Mouse (Mus musculus) heart, embryonic 14.5 days (tissue): ENCODE measurements at regions not wholly inside any gene's neighbourhood (a gene's known extent, or its start where the extent isn't known, plus 50 kb on each side); places are given as distances from the start of the nearest gene placed in this dataset.

ENCODE experiments used
- ATAC-seq: fragments of 200-750 bp; cut with Nextera tagmentation; 2 replicates; pipeline ENCODE4 v1.8.0; 2017; ENCODE audit warnings: low read depth, moderate TSS enrichment; ENCODE audit not compliant: insufficient number of reproducible peaks, insufficient read depth, low FRiP score
- H3K27ac ChIP-seq, 2 experiments: fragments of 200-500 bp in 1 of 2; fragments of 300-500 bp in 1 of 2; sonication (generic) in 1 of 2; replicated peaks in 1 of 2; 2 replicates each; pipeline ENCODE4 v1.5.1; 2012 to 2014; ENCODE audit warnings: low read depth in 2 of 2, low read length in 2 of 2, control low read depth in 1 of 2, mild to moderate bottlenecking in 1 of 2, mixed read lengths in 1 of 2; ENCODE audit not compliant: control insufficient read depth in 1 of 2, insufficient read depth in 1 of 2
- H3K27me3 ChIP-seq: fragments of 300-500 bp; sonication (generic); 2 replicates; pipeline ENCODE4 v1.6.1; 2014; ENCODE audit warnings: mild to moderate bottlenecking, low read length, control low read depth; ENCODE audit not compliant: control insufficient read depth, insufficient read depth
- H3K36me3 ChIP-seq: fragments of 300-500 bp; sonication (generic); 2 replicates; pipeline ENCODE4 v1.6.1; 2014; ENCODE audit warnings: mild to moderate bottlenecking, control low read depth, low read length, mixed read lengths; ENCODE audit not compliant: control insufficient read depth, insufficient read depth
- H3K4me1 ChIP-seq, 2 experiments: fragments of 200-500 bp in 1 of 2; fragments of 300-500 bp in 1 of 2; sonication (generic) in 1 of 2; 2 replicates each; pipeline ENCODE4 v1.6.1; 2012 to 2014; ENCODE audit warnings: low read length in 2 of 2, control low read depth in 1 of 2, mixed read lengths in 1 of 2; ENCODE audit not compliant: control insufficient read depth in 2 of 2, insufficient read depth in 2 of 2
- H3K4me2 ChIP-seq: fragments of 300-500 bp; sonication (generic); 2 replicates; pipeline ENCODE4 v1.6.1; 2014; ENCODE audit warnings: mild to moderate bottlenecking, low read length
- H3K4me3 ChIP-seq, 2 experiments: fragments of 200-500 bp in 1 of 2; fragments of 300-500 bp in 1 of 2; sonication (generic) in 1 of 2; 2 replicates each; pipeline ENCODE4 v1.5.1; 2012 to 2014; ENCODE audit warnings: low read length in 2 of 2, mild to moderate bottlenecking in 2 of 2, control low read depth in 1 of 2, low read depth in 1 of 2, moderate library complexity in 1 of 2; ENCODE audit not compliant: control insufficient read depth in 1 of 2, insufficient read depth in 1 of 2
- H3K9ac ChIP-seq: fragments of 300-500 bp; sonication (generic); 2 replicates; pipeline ENCODE4 v1.6.1; 2014; ENCODE audit warnings: mild to moderate bottlenecking, low read length
- H3K9me3 ChIP-seq: fragments of 300-500 bp; sonication (generic); 2 replicates; pipeline ENCODE4 v1.6.1; 2016; ENCODE audit warnings: low read length, control low read depth; ENCODE audit not compliant: control insufficient read depth
- WGBS: fragments of 180-500 bp; shearing (Covaris S2); extraction: QIAGEN DNeasy Blood & Tissue Kit; methylation state at CpG from one replicate; pipeline ENCODE4 v1.1.7; 2014; 5-methylcytosine and 5-hydroxymethylcytosine counted together

DNA sequence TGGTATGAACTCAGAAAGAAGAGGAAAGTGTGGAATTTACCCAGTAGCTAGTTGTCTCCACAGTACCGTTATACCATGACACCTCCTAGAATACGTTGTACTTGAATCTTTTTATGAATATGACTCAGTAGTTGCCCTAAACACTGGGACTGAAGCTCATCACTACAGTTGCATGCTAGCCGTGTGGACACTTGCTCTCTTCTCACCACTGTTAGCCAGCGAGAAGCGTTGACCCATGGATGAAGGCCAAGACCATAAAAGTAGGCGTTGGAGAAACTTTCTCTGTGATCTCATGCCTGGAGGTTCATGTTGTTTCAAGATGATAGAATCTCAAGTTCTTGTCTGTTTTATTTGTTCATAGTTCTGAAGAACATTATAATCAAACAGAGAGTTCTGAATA lies 269.5 kb downstream of the Lmx1a start:
- no peaks in the 10 kb centered on the region for H3K4me1 ChIP-seq
- no peak for ATAC-seq
- no peak overlapping the region for H3K27ac ChIP-seq
- no peak overlapping the region for H3K4me2 ChIP-seq
- no peaks in the 10 kb centered on the region for H3K36me3 ChIP-seq
- H3K9ac ChIP-seq: no peak overlapping the region
- 86% methylated on average over 6 of the region's 6 CpGs for WGBS
- H3K4me3 ChIP-seq: no peak overlapping the region
- no peaks in the 10 kb centered on the region for H3K9me3 ChIP-seq
- H3K27me3 ChIP-seq: no peaks in the 10 kb centered on the region

DNA sequence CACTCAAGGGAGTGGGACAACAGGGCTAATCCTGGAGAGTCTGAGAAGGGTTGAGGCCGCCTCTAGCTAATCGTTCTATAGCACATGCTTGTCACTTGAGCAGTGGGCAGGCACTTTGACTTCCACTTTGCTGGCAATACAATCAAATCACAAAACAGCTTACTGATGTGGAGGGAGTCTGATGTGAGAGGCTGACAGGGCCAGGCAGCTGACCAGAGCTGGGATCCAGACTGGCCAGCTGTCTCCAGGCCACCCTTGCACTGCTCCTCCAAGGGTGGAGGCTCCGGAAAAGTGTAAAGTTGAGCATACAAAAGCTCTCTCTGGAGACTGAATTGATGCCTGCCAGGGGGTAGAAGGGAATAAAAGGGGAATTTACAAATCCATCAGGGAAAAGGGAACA lies 280.5 kb downstream of the Lmx1a start:
- Histone ChIP-seq H3K4me1 (no peaks in the 10 kb centered on the region), H3K9ac (no peak overlapping the region), H3K27me3 (no peaks in the 10 kb centered on the region), H3K4me3 (no peak overlapping the region), H3K9me3 (no peaks in the 10 kb centered on the region), H3K36me3 (no peaks in the 10 kb centered on the region), H3K4me2 (no peak overlapping the region), H3K27ac (no peak overlapping the region)
- ATAC-seq: no peak
- 79% methylated on average over 3 of the region's 3 CpGs for WGBS

DNA sequence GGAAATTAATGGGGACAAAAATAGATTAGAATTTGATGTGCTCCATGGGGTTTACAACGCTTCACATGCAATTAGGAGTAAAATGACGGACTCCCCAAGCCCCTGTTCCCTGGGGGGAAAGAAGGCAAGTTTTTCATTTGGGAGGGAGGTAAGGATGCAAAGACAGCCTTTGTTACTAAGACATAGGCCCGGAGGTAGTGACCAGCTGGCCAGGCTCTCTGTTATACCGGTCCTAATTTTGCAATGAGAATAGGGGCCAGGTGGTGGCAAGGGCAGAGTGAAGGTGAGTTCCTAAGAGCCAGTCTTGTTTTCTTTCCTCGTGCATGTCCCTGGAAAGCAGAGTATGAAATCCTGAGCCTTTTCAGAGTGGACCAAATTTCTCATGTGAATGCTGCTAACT lies 280.9 kb downstream of the Lmx1a start:
- no peak overlapping the region for H3K9ac ChIP-seq
- no peak for ATAC-seq
- no peaks in the 10 kb centered on the region for H3K4me1 ChIP-seq
- H3K4me2 ChIP-seq: no peak overlapping the region
- no peak overlapping the region for H3K4me3 ChIP-seq
- H3K27ac ChIP-seq: no peak overlapping the region
- H3K36me3 ChIP-seq: no peaks in the 10 kb centered on the region
- 78% methylated on average over 5 of the region's 5 CpGs for WGBS
- no peaks in the 10 kb centered on the region for H3K27me3 ChIP-seq
- H3K9me3 ChIP-seq: no peaks in the 10 kb centered on the region

DNA sequence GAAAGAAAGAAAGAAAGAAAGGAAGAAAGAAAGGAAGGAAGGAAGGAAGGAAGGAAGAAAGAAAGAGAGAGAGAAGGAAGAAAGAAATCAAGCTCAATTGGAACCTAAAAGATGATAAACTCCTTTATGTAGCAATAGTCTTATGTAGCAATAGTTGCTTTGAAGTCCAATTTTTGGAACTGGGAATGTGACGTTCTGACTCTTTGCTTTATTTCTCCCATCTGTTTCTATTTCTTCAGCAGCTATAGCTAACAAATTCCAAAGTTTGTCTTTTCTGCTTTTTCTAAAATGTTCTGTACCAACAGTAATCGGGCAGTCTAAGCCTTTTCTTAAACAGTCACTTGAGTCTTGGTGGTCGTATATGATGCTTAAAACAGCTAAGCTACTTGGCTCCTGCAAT lies 287.7 kb downstream of the Lmx1a start:
- 87% methylated on average over 3 of the region's 3 CpGs for WGBS
- Histone ChIP-seq H3K9ac (no peak overlapping the region), H3K4me3 (no peak overlapping the region), H3K36me3 (no peaks in the 10 kb centered on the region), H3K27ac (no peak overlapping the region), H3K4me2 (no peak overlapping the region), H3K27me3 (no peaks in the 10 kb centered on the region), H3K4me1 (no peaks in the 10 kb centered on the region), H3K9me3 (no peaks in the 10 kb centered on the region)
- ATAC-seq: no peak

DNA sequence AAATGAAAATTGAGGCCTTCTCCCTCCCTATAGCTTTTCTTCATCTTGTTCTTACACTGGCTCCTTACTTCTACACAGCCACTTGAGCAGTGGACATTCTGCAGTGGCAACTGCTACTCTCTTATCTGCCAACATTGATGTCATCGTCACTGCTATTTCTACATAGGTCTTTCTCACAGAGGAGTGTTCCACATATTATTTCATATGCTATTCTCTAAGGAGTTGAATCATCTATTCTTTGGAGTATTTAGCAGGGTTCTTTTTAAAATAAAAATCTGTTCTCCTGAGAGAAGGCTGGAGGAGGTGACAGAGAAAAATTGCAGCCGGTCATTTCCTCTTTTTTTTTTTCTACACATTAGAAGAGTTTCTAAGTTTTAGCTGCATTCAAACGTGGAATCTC lies 290.1 kb downstream of the Lmx1a start:
- H3K4me1 ChIP-seq: no peaks in the 10 kb centered on the region
- H3K4me3 ChIP-seq: no peak overlapping the region
- H3K36me3 ChIP-seq: no peaks in the 10 kb centered on the region
- H3K9ac ChIP-seq: no peak overlapping the region
- ATAC-seq: no peak
- no peaks in the 10 kb centered on the region for H3K27me3 ChIP-seq
- no peak overlapping the region for H3K4me2 ChIP-seq
- no peak overlapping the region for H3K27ac ChIP-seq
- no peaks in the 10 kb centered on the region for H3K9me3 ChIP-seq
- WGBS: 45% methylated on average over 3 of the region's 3 CpGs

DNA sequence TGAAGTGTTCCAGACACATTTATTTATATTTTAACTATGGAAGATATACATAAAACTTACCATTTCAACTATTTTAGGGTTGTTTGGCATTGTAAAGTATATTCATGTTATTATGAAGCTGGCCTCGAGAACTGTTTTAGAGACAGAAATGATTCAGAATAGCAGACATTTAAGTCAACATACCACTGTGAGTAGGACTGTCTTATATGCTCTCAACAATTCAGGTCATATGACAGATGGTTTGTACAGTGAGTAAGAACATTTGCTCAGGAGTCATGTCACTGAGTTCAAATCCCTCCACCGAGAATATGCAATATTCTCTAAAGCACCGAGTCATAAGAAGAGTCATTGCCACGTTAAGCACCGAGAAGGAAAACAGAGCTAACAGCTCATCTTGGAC lies 290.6 kb downstream of the Lmx1a start:
- H3K9ac ChIP-seq: no peak overlapping the region
- H3K27me3 ChIP-seq: no peaks in the 10 kb centered on the region
- no peaks in the 10 kb centered on the region for H3K4me1 ChIP-seq
- no peak overlapping the region for H3K4me3 ChIP-seq
- no peak overlapping the region for H3K27ac ChIP-seq
- H3K4me2 ChIP-seq: no peak overlapping the region
- ATAC-seq: no peak
- H3K9me3 ChIP-seq: no peaks in the 10 kb centered on the region
- no peaks in the 10 kb centered on the region for H3K36me3 ChIP-seq
- WGBS: 86% methylated on average over 5 of the region's 5 CpGs

DNA sequence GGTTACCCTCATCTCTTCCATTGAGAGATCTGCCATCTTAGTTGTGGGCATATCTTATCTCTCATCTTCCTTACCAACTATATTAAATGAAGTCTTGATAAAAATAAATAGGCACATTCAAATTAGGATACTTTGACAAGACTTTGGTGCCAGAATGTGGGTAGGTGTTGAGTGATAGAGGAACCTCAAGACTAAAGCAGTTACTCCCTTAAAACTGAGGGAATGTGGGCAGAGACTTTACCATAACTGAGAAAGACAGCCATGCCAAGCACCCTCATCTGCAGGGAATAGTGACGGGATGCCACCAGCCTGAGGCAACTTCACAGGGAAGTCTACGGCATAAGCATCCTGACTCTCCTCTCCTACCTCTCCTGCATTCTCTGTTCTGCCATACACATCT lies 292.3 kb downstream of the Lmx1a start:
- ATAC-seq: no peak
- 83% methylated on average over 2 of the region's 2 CpGs for WGBS
- no peaks in the 10 kb centered on the region for H3K27me3 ChIP-seq
- H3K27ac ChIP-seq: no peak overlapping the region
- no peak overlapping the region for H3K4me2 ChIP-seq
- H3K9ac ChIP-seq: no peak overlapping the region
- H3K9me3 ChIP-seq: no peaks in the 10 kb centered on the region
- no peak overlapping the region for H3K4me3 ChIP-seq
- no peaks in the 10 kb centered on the region for H3K4me1 ChIP-seq
- H3K36me3 ChIP-seq: no peaks in the 10 kb centered on the region

DNA sequence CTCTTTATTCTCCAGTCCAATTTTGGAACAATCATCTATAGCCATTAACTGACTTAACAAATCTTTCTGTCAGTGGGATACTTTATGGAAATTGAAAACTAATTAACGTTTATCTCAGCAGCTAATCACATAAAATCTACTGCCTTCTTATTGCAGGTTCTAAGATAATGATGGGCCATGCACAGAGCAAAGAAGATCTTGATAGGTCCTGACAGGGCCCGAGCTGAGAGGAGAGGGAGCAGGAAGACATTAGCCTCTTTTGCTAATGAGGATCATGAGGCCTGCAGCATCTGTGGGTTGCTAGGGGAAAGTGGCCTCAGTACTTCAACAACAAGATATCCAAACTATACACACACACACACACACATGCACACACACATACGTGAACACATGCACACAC lies 318.4 kb downstream of the Lmx1a start:
- H3K4me2 ChIP-seq: no peak overlapping the region
- no peak overlapping the region for H3K4me3 ChIP-seq
- H3K9me3 ChIP-seq: no peaks in the 10 kb centered on the region
- WGBS: 75% methylated on average over 3 of the region's 3 CpGs
- H3K27ac ChIP-seq: no peak overlapping the region
- H3K36me3 ChIP-seq: no peaks in the 10 kb centered on the region
- no peaks in the 10 kb centered on the region for H3K27me3 ChIP-seq
- H3K9ac ChIP-seq: no peak overlapping the region
- no peaks in the 10 kb centered on the region for H3K4me1 ChIP-seq
- no peak for ATAC-seq
